ENCODE assay signal across 13 mouse cellular contexts in the genomic region with DNA sequence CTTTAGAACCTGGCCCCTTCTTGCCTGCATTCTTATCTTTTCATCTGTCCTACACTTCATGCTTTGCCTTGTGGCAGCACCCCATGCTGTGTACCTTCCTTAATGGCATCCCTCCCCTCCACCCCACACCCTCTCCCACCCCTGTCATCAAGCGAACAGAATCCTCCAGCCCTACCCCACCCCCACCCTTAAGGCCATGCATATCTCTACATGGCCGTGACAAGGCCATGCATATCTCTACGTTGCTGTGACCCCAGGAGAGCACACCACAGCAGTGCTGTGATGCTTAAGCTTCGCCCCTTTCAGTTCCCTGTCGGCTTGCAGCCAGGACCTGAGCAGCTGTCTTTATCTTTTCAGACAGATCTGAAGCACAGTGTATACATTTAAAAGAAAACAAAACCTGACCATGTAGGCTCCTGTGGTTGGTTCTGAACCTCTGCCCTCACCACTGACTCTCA.
A peak's percentile ranks its signal among the peaks of the same experiment; 100 is the strongest.
DNase-seq lines count a peak whose midpoint lies in the region; ATAC-seq and TF ChIP-seq lines count a peak whose summit lies in the region.
"Had no signal": no experiment of that assay in that cellular context is flagged by ENCODE, and none has a peak within 500 bp of the region (broad histone marks: within the 10 kb centered on the region; RNA-seq: fewer than 3 reads in every experiment).

No protein-coding gene starts in this region.

- no peak overlapping the region for H3K4me2 ChIP-seq in heart, embryonic 11.5 days
- H3K4me2 ChIP-seq: hindbrain, embryonic 15.5 days; lung, embryonic 15.5 days had no signal

- no peaks in the 10 kb centered on the region for H3K79me2 ChIP-seq in heart, adult 2 months (replicated peaks; ENCODE audit: control insufficient read depth, insufficient read depth, low read length)
- H3K79me2 ChIP-seq in C2C12 (ENCODE audit: control insufficient read depth, insufficient read depth): no peaks in the 10 kb centered on the region

- H3K4me3 ChIP-seq in heart, embryonic 11.5 days (ENCODE audit: low read depth, low read length): no peak overlapping the region
- H3K4me3 ChIP-seq in heart, adult 2 months: no peak overlapping the region
- H3K4me3 ChIP-seq in C2C12 (ENCODE audit: insufficient read depth, poor library complexity, severe bottlenecking): no peak overlapping the region
- H3K4me3 ChIP-seq in left cerebral cortex, adult 2 months: no peak overlapping the region
- H3K4me3 ChIP-seq: erythroblast, embryonic 14.5 days; hindbrain, embryonic 15.5 days; lung, embryonic 15.5 days had no signal

- peaks cover 5% of the 10 kb centered on the region; the same call in 1 of the 2 replicates for H3K4me1 ChIP-seq in heart, embryonic 11.5 days (ENCODE audit: control insufficient read depth, insufficient read depth, low read length)
- peaks cover 2% of the 10 kb centered on the region for H3K4me1 ChIP-seq in heart, adult 2 months (ENCODE audit: control insufficient read depth, insufficient read depth, low read length)
- H3K4me1 ChIP-seq: hindbrain, embryonic 15.5 days; lung, embryonic 15.5 days had no signal

- H3K36me3 ChIP-seq in heart, embryonic 11.5 days (ENCODE audit: control insufficient read depth, insufficient read depth, low read length): no peaks in the 10 kb centered on the region
- no peaks in the 10 kb centered on the region for H3K36me3 ChIP-seq in heart, adult 2 months (ENCODE audit: control insufficient read depth, insufficient read depth, low read length)
- H3K36me3 ChIP-seq in C2C12 (ENCODE audit: control insufficient read depth, insufficient read depth): no peaks in the 10 kb centered on the region
- H3K36me3 ChIP-seq: hindbrain, embryonic 15.5 days; lung, embryonic 15.5 days had no signal

- DNase-seq in heart, adult 2 months: no peak
- DNase-seq in left cerebral cortex, adult 2 months (ENCODE audit: extremely low spot score in 1 of 2, low spot score in 2 of 2): no peak
- no peak for DNase-seq in ovary, postnatal 36 days (ENCODE audit: low spot score)
- DNase-seq in yolk sac, embryonic 10.5 days (ENCODE audit: low spot score): no peak

- no peaks in the 10 kb centered on the region for H3K9me3 ChIP-seq in heart, embryonic 11.5 days (replicated peaks; ENCODE audit: control insufficient read depth, low read length)
- H3K9me3 ChIP-seq: hindbrain, embryonic 15.5 days; lung, embryonic 15.5 days had no signal

- 0 out of 2 replicates have a peak, but pooled peaks have one; percentile 26 for ATAC-seq in heart, embryonic 11.5 days (replicated peaks; ENCODE audit: insufficient number of reproducible peaks, low FRiP score, low TSS enrichment)
- ATAC-seq in granulocyte monocyte progenitor cell, adult 5-6 weeks (replicated peaks; ENCODE audit: poor library complexity, severe bottlenecking): peak; percentile 25; the same call in 1 of the 2 replicates
- peak; percentile 79 for ATAC-seq in megakaryocyte-erythroid progenitor cell, adult 5-6 weeks (replicated peaks; ENCODE audit: low FRiP score, low TSS enrichment, poor library complexity, severe bottlenecking)
- ATAC-seq: activated CD4-positive, CD25-positive, alpha-beta regulatory T cell, adult 4 months had no signal

- 13% methylated on average over 5 of the region's 5 CpGs for WGBS in heart, embryonic 11.5 days (ENCODE audit: insufficient replicate concordance)
- 57% methylated on average over 5 of the region's 5 CpGs for WGBS in heart, adult 2 months

- intact Hi-C loops in heart, adult 2 months (cut with DNase I): no loop called here
- intact Hi-C loops in left cerebral cortex, adult 2 months (cut with DNase I): loop anchor here (5.0 kb wide), 1 partner anchor 374 kb away; no protein-coding TSS in a partner anchor

- no peak for TF ChIP-seq EP300 in heart, adult 2 months (IDR thresholded peaks at IDR 0.05; ENCODE audit: insufficient read depth, low read depth, low read length)

- no peak for TF ChIP-seq POLR2A in heart, adult 2 months (IDR thresholded peaks at IDR 0.05; ENCODE audit: insufficient read depth, low read depth, low read length)

- H3ac ChIP-seq in C2C12 (ENCODE audit: control insufficient read depth, insufficient read length, low read depth): no peak overlapping the region

- H3K79me3 ChIP-seq in C2C12 (ENCODE audit: low read depth): no peaks in the 10 kb centered on the region

- H3K27me3 ChIP-seq in heart, embryonic 11.5 days (ENCODE audit: control insufficient read depth, insufficient read depth, low read length): no peaks in the 10 kb centered on the region
- no peaks in the 10 kb centered on the region for H3K27me3 ChIP-seq in heart, adult 2 months (ENCODE audit: control insufficient read depth, insufficient read depth, low read length)
- H3K27me3 ChIP-seq in C2C12 (ENCODE audit: control insufficient read depth, insufficient read depth, insufficient read length): no peaks in the 10 kb centered on the region
- H3K27me3 ChIP-seq: hindbrain, embryonic 15.5 days; lung, embryonic 15.5 days had no signal

- H3K9ac ChIP-seq in heart, embryonic 11.5 days (ENCODE audit: low read depth, low read length): no peak overlapping the region
- H3K9ac ChIP-seq in heart, adult 2 months (ENCODE audit: low read depth, low read length): no peak overlapping the region
- H3K9ac ChIP-seq: hindbrain, embryonic 15.5 days; lung, embryonic 15.5 days had no signal

- H3K27ac ChIP-seq in heart, embryonic 11.5 days (ENCODE audit: low read depth, low read length): no peak overlapping the region
- H3K27ac ChIP-seq in heart, adult 2 months: no peak overlapping the region
- H3K27ac ChIP-seq in left cerebral cortex, adult 2 months: no peak overlapping the region
- H3K27ac ChIP-seq: hindbrain, embryonic 15.5 days; kidney, postnatal 0 days; lung, embryonic 15.5 days had no signal

- TF ChIP-seq CTCF in heart, adult 2 months (IDR thresholded peaks at IDR 0.05): no peak
- TF ChIP-seq CTCF in C2C12 (IDR thresholded peaks at IDR 0.05; ENCODE audit: control insufficient read depth, insufficient read depth, insufficient read length): no peak
- TF ChIP-seq CTCF in left cerebral cortex, adult 2 months (IDR thresholded peaks at IDR 0.05): no peak

TF ChIP-seq in C2C12, 6 proteins besides CTCF, POLR2A, EP300 and RAD21:
- TF ChIP-seq MYOD1 (IDR thresholded peaks at IDR 0.05; ENCODE audit: control insufficient read depth, insufficient read length, low read depth): peak; percentile 21
- TF ChIP-seq MAX (IDR thresholded peaks at IDR 0.05): no peak
- no peak for TF ChIP-seq USF1 (IDR thresholded peaks at IDR 0.05; ENCODE audit: low read depth)
- TF ChIP-seq FOSL1 (IDR thresholded peaks at IDR 0.05; ENCODE audit: insufficient read depth, low read length, poor library complexity, severe bottlenecking): no peak
- TF ChIP-seq CEBPB (IDR thresholded peaks at IDR 0.05; ENCODE audit: low read depth): no peak
- no peak for TF ChIP-seq MYOG (IDR thresholded peaks at IDR 0.05; ENCODE audit: control insufficient read depth, extremely low read depth, insufficient read length)

Comparison
In these comparisons a context has a peak if more than half of its experiments do, and no peak if none do; other contexts are left out.
1. ATAC-seq: peak in every context shown above with its lines; median percentile 79 in megakaryocyte-erythroid progenitor cell, adult 5-6 weeks; 26 in heart, embryonic 11.5 days; 25 in granulocyte monocyte progenitor cell, adult 5-6 weeks.